Mouse (Mus musculus): Measurements from ENCODE around the gene Smarcd3. TPM values are rescaled to one million over a fixed set of nuclear protein-coding genes. Genes with fewer than 3 reads are reported as not detected.
A peak's percentile ranks its signal among the peaks of the same experiment; 100 is the strongest.

Gene Smarcd3
- polyA plus RNA-seq, 1 experiment from 2014 or later = 181 TPM

DNA sequence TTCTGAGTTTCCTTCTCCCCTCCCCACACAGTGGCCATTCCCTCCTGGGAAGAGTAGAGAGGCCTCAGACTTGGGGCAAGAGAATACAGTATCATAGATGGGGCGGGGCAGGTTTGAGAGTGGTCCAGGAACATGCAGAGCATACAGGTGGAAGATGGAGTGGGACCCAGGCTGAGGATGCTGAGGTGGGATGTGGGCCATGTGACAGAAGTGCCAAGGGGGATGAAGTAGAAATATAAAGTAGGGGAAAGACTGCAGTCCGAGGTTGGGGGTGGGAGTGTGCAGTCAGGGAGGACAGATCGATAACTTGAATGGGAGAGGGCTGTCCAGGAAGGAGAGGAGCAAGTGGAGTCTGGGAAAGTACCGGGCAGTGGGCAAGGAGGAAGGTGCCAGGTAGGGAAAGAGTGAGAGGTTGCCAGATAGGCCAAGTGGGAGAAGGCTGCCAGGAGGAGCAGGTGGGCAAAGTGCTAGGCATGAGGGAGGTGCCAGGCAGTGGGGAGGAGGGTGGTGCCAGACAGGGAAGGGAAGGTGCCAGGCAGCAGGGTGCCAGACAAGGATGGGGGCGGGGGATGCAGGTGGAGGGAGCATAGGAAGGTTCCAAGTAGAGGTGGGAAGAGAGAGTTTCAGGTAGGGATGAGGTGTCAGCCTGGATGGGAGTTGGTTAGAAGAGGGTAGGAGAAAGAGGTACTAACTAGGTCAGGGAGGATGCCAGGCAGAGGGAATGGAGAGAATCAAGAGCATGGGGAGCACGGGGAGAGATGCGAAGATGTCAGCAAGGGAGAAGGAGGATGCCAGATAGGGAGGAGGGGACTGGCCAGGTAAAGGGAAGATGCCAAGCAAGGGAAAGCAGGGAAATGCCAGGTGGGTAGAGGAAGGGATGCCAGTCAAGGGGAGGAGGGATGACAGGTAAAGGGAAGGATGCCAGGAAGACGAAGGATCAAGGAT lies 898 bp downstream of the Smarcd3 start:
- H3K9ac ChIP-seq (replicated peaks; ENCODE audit: low read depth, low read length) = peak overlapping the region; percentile 73
- peak; percentile 41 for ATAC-seq
- no peaks in the 10 kb centered on the region for H3K36me3 ChIP-seq (ENCODE audit: control insufficient read depth, insufficient read depth)
- peak overlapping the region; percentile 84 for H3K27ac ChIP-seq (ENCODE audit: low read length)
- no peaks in the 10 kb centered on the region for H3K9me3 ChIP-seq (ENCODE audit: control insufficient read depth, low read length)
- 39% methylated on average over 8 of the region's 8 CpGs for WGBS
- peak overlapping the region; percentile 59 for H3K4me3 ChIP-seq (replicated peaks; ENCODE audit: low read length)
- peaks cover 49% of the 10 kb centered on the region for H3K4me1 ChIP-seq (replicated peaks; ENCODE audit: control insufficient read depth, insufficient read depth, low read length)
- no peaks in the 10 kb centered on the region for H3K27me3 ChIP-seq (replicated peaks; ENCODE audit: control insufficient read depth, insufficient read depth, low read length)
- peak overlapping the region; percentile 53 for H3K4me2 ChIP-seq (ENCODE audit: low read length)

DNA sequence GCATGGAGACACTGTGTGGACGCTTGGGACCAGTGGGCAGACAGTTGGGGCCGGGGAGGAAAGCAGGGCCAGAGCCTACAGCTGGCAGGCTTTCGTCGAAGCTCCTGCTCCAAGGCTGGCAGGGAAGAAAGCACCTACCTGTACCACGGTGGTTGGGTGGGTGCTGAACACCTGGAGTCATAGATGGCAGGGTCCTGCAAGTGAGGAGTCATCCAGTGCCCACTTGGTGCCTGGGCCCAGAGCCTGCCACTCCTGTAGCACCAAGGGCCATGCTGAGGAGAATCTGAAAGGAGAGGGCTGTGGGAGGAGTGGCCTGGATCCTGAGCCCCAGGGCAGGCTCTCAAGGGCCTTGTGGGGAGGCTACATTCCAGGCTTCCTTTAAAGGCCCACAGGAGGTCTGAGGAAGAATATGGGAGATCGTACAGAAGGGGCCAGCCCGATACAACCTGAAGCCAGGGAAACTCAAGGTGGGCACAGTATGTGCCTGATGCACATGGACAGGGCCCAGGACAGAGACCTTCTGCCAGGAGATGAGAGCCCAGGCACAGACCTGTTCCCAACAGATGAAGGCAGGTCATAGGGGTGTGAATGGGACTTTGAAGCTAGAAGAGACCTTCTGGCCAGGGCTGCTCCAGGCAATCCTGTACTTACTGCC lies 1.7 kb downstream of the Smarcd3 start:
- Histone ChIP-seq H3K27ac (ENCODE audit: low read length) (peak overlapping the region; percentile 84; the same call in 1 of the 2 replicates), H3K4me3 (replicated peaks; ENCODE audit: low read length) (no peak overlapping the region), H3K27me3 (replicated peaks; ENCODE audit: control insufficient read depth, insufficient read depth, low read length) (no peaks in the 10 kb centered on the region), H3K4me2 (ENCODE audit: low read length) (no peak overlapping the region), H3K9ac (replicated peaks; ENCODE audit: low read depth, low read length) (no peak overlapping the region), H3K9me3 (ENCODE audit: control insufficient read depth, low read length) (no peaks in the 10 kb centered on the region), H3K36me3 (ENCODE audit: control insufficient read depth, insufficient read depth) (no peaks in the 10 kb centered on the region), H3K4me1 (replicated peaks; ENCODE audit: control insufficient read depth, insufficient read depth, low read length) (peaks cover 49% of the 10 kb centered on the region)
- WGBS = 71% methylated on average over 7 of the region's 7 CpGs
- ATAC-seq = no peak

DNA sequence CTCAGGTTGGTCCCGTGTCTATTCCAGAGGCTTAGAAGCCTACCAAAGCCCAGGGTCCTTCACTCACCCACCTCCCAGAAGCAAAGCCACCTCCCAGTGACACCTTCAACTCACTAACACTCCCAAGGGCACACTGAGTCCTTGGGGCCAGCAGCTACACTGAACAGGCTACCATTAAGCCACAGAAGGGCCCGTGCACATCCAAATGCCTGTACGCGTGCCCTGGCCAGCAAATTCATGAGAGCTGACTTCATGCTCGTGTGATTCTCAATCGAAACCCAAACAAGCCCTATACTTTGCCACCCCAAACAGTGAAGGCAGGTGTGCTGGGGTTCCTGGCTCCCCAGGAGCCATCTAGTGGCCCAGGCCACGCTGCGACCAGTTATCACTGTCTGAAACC lies 3.6 kb downstream of the Smarcd3 start:
- Histone ChIP-seq H3K27ac (ENCODE audit: low read length) (peak overlapping the region; percentile 8; the same call in 1 of the 2 replicates), H3K4me3 (replicated peaks; ENCODE audit: low read length) (no peak overlapping the region), H3K27me3 (replicated peaks; ENCODE audit: control insufficient read depth, insufficient read depth, low read length) (no peaks in the 10 kb centered on the region), H3K4me1 (replicated peaks; ENCODE audit: control insufficient read depth, insufficient read depth, low read length) (peaks cover 49% of the 10 kb centered on the region), H3K36me3 (ENCODE audit: control insufficient read depth, insufficient read depth) (no peaks in the 10 kb centered on the region), H3K4me2 (ENCODE audit: low read length) (no peak overlapping the region), H3K9me3 (ENCODE audit: control insufficient read depth, low read length) (no peaks in the 10 kb centered on the region), H3K9ac (replicated peaks; ENCODE audit: low read depth, low read length) (no peak overlapping the region)
- WGBS = 67% methylated on average over 8 of the region's 8 CpGs
- ATAC-seq = no peak

DNA sequence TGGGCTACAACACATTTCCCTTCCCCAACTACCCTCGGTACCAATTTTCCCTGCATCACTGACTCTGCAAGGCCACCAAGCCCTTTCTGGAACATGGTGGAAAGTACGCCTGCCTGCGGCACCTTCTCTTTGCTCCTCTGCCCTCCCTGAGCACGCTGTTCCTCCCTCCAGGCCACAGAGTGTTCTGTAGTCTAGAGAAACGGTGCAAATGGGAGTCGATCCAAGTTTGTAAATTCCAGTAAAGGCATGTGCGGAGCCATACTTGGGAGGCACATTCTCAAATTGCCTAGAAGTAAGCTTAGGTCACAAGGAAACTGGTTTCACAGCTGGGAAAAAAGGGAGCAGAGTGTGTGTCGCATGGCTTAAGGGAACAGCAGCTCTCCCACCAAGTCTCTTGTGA lies 4.1 kb downstream of the Smarcd3 start:
- H3K4me3 ChIP-seq (replicated peaks; ENCODE audit: low read length) = no peak overlapping the region
- peaks cover 49% of the 10 kb centered on the region for H3K4me1 ChIP-seq (replicated peaks; ENCODE audit: control insufficient read depth, insufficient read depth, low read length)
- no peak overlapping the region for H3K4me2 ChIP-seq (ENCODE audit: low read length)
- no peaks in the 10 kb centered on the region for H3K36me3 ChIP-seq (ENCODE audit: control insufficient read depth, insufficient read depth)
- no peaks in the 10 kb centered on the region for H3K27me3 ChIP-seq (replicated peaks; ENCODE audit: control insufficient read depth, insufficient read depth, low read length)
- H3K9ac ChIP-seq (replicated peaks; ENCODE audit: low read depth, low read length) = no peak overlapping the region
- no peaks in the 10 kb centered on the region for H3K9me3 ChIP-seq (ENCODE audit: control insufficient read depth, low read length)
- peak overlapping the region; percentile 8; the same call in 1 of the 2 replicates for H3K27ac ChIP-seq (ENCODE audit: low read length)
- no peak for ATAC-seq
- 67% methylated on average over 8 of the region's 8 CpGs for WGBS

DNA sequence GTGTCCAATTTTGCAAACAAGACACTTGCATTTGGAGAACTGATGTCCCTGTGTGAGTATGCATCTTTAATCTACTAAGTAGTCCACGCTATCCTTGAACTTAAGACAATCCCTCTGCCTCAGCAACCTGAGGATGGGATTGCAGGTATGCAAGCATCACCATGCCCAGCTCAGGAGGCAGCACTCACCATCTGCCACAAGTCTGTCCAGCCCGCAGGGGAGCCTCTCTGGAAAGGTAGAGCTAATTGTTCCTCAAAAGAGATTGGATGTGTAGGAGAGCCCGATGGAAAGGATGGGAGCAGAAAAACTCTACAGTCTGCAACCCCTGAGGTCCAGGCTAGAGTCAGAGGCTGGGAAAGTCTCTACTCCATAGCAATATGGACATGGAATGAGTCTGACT lies 5.3 kb downstream of the Smarcd3 start:
- Histone ChIP-seq H3K36me3 (ENCODE audit: control insufficient read depth, insufficient read depth) (no peaks in the 10 kb centered on the region), H3K27me3 (replicated peaks; ENCODE audit: control insufficient read depth, insufficient read depth, low read length) (no peaks in the 10 kb centered on the region), H3K4me1 (replicated peaks; ENCODE audit: control insufficient read depth, insufficient read depth, low read length) (peaks cover 41% of the 10 kb centered on the region), H3K9ac (replicated peaks; ENCODE audit: low read depth, low read length) (no peak overlapping the region), H3K9me3 (ENCODE audit: control insufficient read depth, low read length) (no peaks in the 10 kb centered on the region), H3K4me2 (ENCODE audit: low read length) (no peak overlapping the region), H3K27ac (ENCODE audit: low read length) (no peak overlapping the region), H3K4me3 (replicated peaks; ENCODE audit: low read length) (no peak overlapping the region)
- WGBS = 77% methylated on average over 3 of the region's 3 CpGs
- ATAC-seq = no peak

DNA sequence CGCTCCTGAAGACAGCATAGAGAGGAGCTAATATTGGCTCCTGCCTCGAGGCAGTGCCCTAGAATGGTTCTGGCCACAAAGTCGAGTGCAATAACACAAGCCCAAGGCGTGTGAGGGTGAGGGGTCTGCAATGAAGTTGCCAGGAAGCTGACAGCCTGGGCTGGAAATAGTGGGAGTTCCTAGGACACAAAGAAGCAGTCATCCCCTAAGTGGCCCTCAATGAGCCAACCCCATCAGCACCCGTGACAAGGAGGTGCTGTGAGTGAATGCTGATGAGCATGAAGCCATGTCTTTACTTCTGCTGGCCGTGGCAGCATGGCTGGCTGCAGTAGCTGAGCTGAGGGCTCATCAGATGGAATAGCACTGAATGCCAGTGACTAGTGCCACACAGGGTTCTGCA lies 9.1 kb downstream of the Smarcd3 start:
- Histone ChIP-seq H3K27me3 (replicated peaks; ENCODE audit: control insufficient read depth, insufficient read depth, low read length) (no peaks in the 10 kb centered on the region), H3K4me2 (ENCODE audit: low read length) (no peak overlapping the region), H3K4me3 (replicated peaks; ENCODE audit: low read length) (no peak overlapping the region), H3K9ac (replicated peaks; ENCODE audit: low read depth, low read length) (no peak overlapping the region), H3K9me3 (ENCODE audit: control insufficient read depth, low read length) (no peaks in the 10 kb centered on the region), H3K36me3 (ENCODE audit: control insufficient read depth, insufficient read depth) (no peaks in the 10 kb centered on the region), H3K27ac (ENCODE audit: low read length) (no peak overlapping the region), H3K4me1 (replicated peaks; ENCODE audit: control insufficient read depth, insufficient read depth, low read length) (peaks cover 20% of the 10 kb centered on the region)
- WGBS = 59% methylated on average over 6 of the region's 6 CpGs
- ATAC-seq = no peak

DNA sequence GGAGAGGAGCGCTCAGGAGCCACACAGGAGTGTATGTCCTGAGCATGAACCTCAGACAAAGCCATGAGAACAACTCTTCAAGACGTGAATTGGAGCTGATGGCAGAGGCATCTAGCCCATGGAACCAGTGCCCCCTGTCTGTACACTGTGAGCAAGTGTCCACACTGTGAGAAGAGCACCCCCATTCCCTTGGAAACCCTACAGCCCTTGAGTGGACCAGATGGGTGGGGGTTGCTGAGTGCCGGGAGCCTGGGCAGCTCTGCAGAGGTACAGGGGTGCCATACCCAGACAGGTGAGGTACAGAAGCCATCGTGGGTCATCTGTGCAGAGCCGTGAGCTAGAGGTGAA lies 11.9 kb downstream of the Smarcd3 start:
- Histone ChIP-seq H3K36me3 (ENCODE audit: control insufficient read depth, insufficient read depth) (no peaks in the 10 kb centered on the region), H3K4me1 (replicated peaks; ENCODE audit: control insufficient read depth, insufficient read depth, low read length) (peaks cover 16% of the 10 kb centered on the region), H3K4me2 (ENCODE audit: low read length) (no peak overlapping the region), H3K9ac (replicated peaks; ENCODE audit: low read depth, low read length) (no peak overlapping the region), H3K9me3 (ENCODE audit: control insufficient read depth, low read length) (no peaks in the 10 kb centered on the region), H3K27ac (ENCODE audit: low read length) (peak overlapping the region; percentile 34), H3K27me3 (replicated peaks; ENCODE audit: control insufficient read depth, insufficient read depth, low read length) (no peaks in the 10 kb centered on the region), H3K4me3 (replicated peaks; ENCODE audit: low read length) (no peak overlapping the region)
- ATAC-seq = no peak; the same call in 1 of the 2 replicates
- 53% methylated on average over 5 of the region's 5 CpGs for WGBS

DNA sequence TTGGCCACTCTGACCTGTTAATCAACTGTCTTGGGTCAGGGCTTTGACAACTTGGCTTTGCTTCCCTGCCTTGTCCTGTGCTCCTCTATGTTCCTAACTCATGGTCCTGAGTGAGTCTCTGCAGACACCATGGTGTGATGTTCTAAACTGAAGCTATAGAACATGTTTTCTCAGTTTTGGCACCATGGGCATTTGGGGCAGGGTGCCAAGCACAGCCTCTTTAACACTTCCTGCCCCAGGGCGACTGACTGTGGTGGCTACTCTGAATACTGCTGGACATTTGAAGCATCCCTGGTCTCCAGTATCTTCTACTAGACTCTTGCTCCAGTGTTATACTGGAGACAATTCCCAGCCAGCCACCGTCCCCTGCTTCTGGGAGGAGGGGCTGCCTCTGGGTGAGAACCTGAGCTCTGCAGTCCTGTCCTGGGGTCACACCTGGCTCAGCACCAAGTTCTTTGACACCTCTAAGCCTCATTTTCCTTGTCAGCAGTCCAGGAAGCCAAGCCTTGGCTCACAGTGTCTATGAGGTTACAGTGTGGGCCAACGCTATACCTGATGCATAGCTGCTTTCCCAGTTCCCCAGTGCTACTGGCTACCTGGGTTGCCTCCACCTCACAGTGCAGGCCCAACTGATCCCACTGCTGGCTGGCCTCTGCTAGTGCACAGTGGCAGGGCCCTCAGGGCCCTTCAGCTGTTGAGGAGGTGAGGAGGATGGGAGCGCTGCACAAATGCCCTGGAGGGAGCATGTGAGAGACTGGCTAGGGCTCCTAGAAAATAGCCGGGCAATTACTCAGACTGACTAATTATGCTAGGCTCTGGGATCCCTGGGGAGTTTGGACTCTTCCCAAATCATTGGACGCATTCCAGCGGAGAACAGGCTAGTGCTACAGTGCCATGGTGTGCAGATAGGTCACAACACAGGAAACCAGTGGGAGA lies 12.6 kb downstream of the Smarcd3 start:
- Histone ChIP-seq H3K4me3 (replicated peaks; ENCODE audit: low read length) (no peak overlapping the region), H3K4me2 (ENCODE audit: low read length) (no peak overlapping the region), H3K27me3 (replicated peaks; ENCODE audit: control insufficient read depth, insufficient read depth, low read length) (no peaks in the 10 kb centered on the region), H3K4me1 (replicated peaks; ENCODE audit: control insufficient read depth, insufficient read depth, low read length) (peaks cover 22% of the 10 kb centered on the region), H3K9ac (replicated peaks; ENCODE audit: low read depth, low read length) (no peak overlapping the region), H3K27ac (ENCODE audit: low read length) (peak overlapping the region; percentile 34), H3K9me3 (ENCODE audit: control insufficient read depth, low read length) (no peaks in the 10 kb centered on the region), H3K36me3 (ENCODE audit: control insufficient read depth, insufficient read depth) (no peaks in the 10 kb centered on the region)
- 18% methylated on average over 7 of the region's 7 CpGs for WGBS
- ATAC-seq = peak; percentile 88

DNA sequence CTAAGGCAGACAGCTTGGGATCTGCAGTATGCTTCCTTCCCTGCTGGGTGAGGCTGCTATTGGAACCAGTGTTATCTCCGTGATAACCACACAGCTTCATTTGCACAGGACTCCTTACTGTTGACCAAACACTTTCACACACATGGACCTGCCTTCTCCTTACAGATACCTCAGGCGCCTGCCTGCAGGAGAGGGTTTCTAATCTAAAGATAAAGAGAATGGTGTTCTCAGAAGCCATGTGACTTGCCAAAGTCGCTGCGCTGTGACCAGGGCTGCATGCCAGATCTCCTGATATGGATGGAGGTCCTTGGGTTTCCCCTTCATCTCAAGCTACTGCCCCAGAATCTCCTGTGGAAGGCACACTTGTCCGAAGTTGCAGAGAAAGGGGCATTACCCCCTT lies 14.8 kb downstream of the Smarcd3 start:
- WGBS = 64% methylated on average over 5 of the region's 5 CpGs
- ATAC-seq = no peak

More for the DNA sequence above, 14.8 kb downstream of the Smarcd3 start:
- no peak overlapping the region for H3K4me3 ChIP-seq (replicated peaks; ENCODE audit: low read length)
- H3K36me3 ChIP-seq (ENCODE audit: control insufficient read depth, insufficient read depth) = no peaks in the 10 kb centered on the region
- no peak overlapping the region for H3K9ac ChIP-seq (replicated peaks; ENCODE audit: low read depth, low read length)
- H3K4me1 ChIP-seq (replicated peaks; ENCODE audit: control insufficient read depth, insufficient read depth, low read length) = peaks cover 37% of the 10 kb centered on the region
- H3K27me3 ChIP-seq (replicated peaks; ENCODE audit: control insufficient read depth, insufficient read depth, low read length) = no peaks in the 10 kb centered on the region
- no peak overlapping the region for H3K27ac ChIP-seq (ENCODE audit: low read length)
- H3K9me3 ChIP-seq (ENCODE audit: control insufficient read depth, low read length) = no peaks in the 10 kb centered on the region
- no peak overlapping the region for H3K4me2 ChIP-seq (ENCODE audit: low read length)
